Mouse (Mus musculus): ENCODE data around the gene Ntng2. TPM values are rescaled to one million over a fixed set of nuclear protein-coding genes. Genes with fewer than 3 reads are reported as not detected.

Gene Ntng2
- polyA plus RNA-seq, 1 experiment from 2014 or later: 0.50 TPM

DNA sequence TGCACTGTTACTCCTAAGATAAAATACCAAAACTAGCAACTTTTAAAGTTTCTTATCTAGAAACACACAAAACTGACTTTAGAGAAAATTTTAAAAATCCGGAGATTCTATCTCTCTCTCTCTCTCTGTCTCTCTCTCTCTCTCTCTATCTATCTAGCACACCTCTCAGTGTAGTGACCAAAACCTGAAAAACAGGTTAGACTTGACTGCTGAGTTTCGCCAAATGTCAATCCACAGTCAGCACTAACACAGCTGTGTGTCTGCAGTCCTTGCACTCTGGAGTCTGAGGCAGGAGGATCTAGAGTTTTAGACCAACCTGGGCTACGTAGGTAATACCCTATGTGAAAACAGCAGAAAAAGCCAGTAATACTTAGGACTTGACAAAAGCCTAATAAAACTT is 77.9 kb downstream of the Ntng2 start:
- H3K4me3 ChIP-seq: no peak overlapping the region
- no peaks in the 10 kb centered on the region for H3K9me3 ChIP-seq
- no peaks in the 10 kb centered on the region for H3K27me3 ChIP-seq
- 79% methylated on average over 3 of the region's 3 CpGs for WGBS
- no peak overlapping the region for H3K27ac ChIP-seq
- no peaks in the 10 kb centered on the region for H3K4me1 ChIP-seq
- H3K36me3 ChIP-seq: peaks cover 91% of the 10 kb centered on the region
- ATAC-seq (ENCODE audit: low FRiP score, low read depth): no peak
- H3K9ac ChIP-seq: no peak overlapping the region
- no peak overlapping the region for H3K4me2 ChIP-seq (replicated peaks)

DNA sequence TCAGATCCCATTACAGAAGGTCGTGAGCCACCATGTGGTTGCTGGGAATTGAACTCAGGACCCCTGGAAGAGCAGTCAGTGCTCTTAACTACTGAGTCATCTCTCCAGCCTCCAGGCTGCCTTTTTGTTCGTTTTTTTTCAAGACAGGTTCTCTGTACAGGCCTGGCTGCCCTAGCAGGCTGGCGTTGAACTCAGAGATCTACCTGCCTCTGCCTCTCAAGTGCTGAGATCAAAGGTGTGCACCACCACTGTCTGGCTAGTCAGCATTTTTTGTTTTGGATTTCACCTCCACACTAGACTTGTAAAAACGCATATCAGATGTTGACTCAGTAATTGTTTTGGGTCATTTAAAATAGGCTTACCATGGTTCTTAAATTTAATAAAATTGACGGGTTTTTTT is 84.7 kb downstream of the Ntng2 start:
- Histone ChIP-seq H3K36me3 (peaks cover 82% of the 10 kb centered on the region), H3K4me1 (no peaks in the 10 kb centered on the region), H3K4me3 (no peak overlapping the region), H3K9ac (no peak overlapping the region), H3K4me2 (replicated peaks) (no peak overlapping the region), H3K27ac (no peak overlapping the region), H3K9me3 (no peaks in the 10 kb centered on the region), H3K27me3 (no peaks in the 10 kb centered on the region)
- ATAC-seq (ENCODE audit: low FRiP score, low read depth): no peak
- WGBS: 90% methylated on average over 5 of the region's 5 CpGs

DNA sequence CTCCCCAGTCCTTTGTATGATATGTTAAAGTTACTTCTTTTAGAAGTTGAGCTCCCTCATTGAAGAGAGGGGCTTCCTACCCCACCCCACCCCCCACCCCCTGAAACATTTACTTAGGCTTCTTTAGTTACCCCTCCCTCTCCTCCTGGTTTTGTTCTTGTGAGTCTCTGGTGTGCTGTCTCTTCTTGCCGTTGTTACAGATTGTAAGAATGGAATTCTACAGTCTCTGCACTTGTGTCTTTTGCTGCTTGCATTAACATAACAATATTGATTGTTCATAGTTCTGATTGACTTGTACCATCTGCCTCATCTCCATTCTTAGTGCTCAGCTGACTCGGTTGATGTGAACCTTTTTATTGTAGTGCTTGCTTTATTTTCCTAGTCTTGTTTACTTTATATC is 100.9 kb downstream of the Ntng2 start:
- no peak overlapping the region for H3K9ac ChIP-seq
- no peak overlapping the region for H3K4me3 ChIP-seq
- no peaks in the 10 kb centered on the region for H3K4me1 ChIP-seq
- no peak overlapping the region for H3K4me2 ChIP-seq (replicated peaks)
- H3K27me3 ChIP-seq: no peaks in the 10 kb centered on the region
- peaks cover 90% of the 10 kb centered on the region for H3K36me3 ChIP-seq
- 83% methylated on average over 2 of the region's 2 CpGs for WGBS
- no peaks in the 10 kb centered on the region for H3K9me3 ChIP-seq
- no peak for ATAC-seq (ENCODE audit: low FRiP score, low read depth)
- H3K27ac ChIP-seq: no peak overlapping the region

Other genes with a start within 250 kb of the Ntng2 start
- gene Cfap77, start 197.9 kb downstream of the Ntng2 start, polyA plus RNA-seq (2015; fragmentation: Nextera tagmentation; extraction: Ambion mirVana): 0.24 and 0.65 TPM in 2 replicates
- gene Ttf1, start 192.7 kb downstream of the Ntng2 start, polyA plus RNA-seq (2015; fragmentation: Nextera tagmentation; extraction: Ambion mirVana): 10.8 and 11.9 TPM in 2 replicates
- gene Setx, start 128.8 kb downstream of the Ntng2 start, polyA plus RNA-seq (2015; fragmentation: Nextera tagmentation; extraction: Ambion mirVana): 9.8 and 11.1 TPM in 2 replicates
- 53.5 and 55.6 TPM in 2 replicates for gene Med27, start 93.8 kb upstream of the Ntng2 start, polyA plus RNA-seq (2015; fragmentation: Nextera tagmentation; extraction: Ambion mirVana)

Data from limb, embryonic 13.5 days (tissue).